In the genomic region with DNA sequence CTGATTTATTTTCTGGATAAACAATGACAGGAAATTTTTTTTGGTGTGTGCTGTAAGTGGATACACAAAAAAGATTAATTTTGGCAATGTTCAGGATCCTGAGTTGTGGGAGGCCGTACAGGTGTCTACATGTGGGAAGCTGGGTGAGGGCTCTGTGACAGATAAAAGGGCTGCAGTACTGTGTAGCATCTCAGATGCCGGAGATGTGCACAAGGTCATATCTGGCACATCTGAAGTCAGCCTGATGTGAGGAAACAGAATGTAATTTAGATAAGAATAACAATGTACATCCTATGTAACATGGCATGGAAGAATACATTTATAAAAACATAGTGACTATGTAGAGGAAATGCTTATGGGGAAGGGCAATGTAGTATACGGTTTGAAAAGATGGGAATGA, we compare ENCODE assay signal across 16 mouse cellular contexts. TPM values are rescaled to one million over a fixed set of nuclear protein-coding genes. Genes with fewer than 3 reads are reported as not detected.
"Had no signal": no experiment of that assay in that cellular context is flagged by ENCODE, and none has a peak within 500 bp of the region (broad histone marks: within the 10 kb centered on the region; RNA-seq: fewer than 3 reads in every experiment).

No protein-coding gene starts in this region.

- H3K27me3 ChIP-seq: liver, embryonic 13.5 days had no signal

- H3K4me3 ChIP-seq: left cerebral cortex, adult 2 months; liver, embryonic 13.5 days had no signal

- DNase-seq: kidney, postnatal 36 days; layer of hippocampus, postnatal 36 days; liver, embryonic 13.5 days; lung, adult 2 months; lung, postnatal 4 days; midbrain, embryonic 14.5 days; thymus, adult 18-20 months had no signal

- ATAC-seq: intestine, postnatal 0 days had no signal

- H3K36me3 ChIP-seq: liver, embryonic 13.5 days had no signal

- H3K4me2 ChIP-seq: liver, embryonic 13.5 days; midbrain, embryonic 11.5 days had no signal

- H3K27ac ChIP-seq: left cerebral cortex, adult 2 months; liver, embryonic 13.5 days had no signal

- H3K4me1 ChIP-seq: liver, embryonic 13.5 days had no signal

- H3K9ac ChIP-seq: liver, embryonic 13.5 days had no signal

- H3K9me3 ChIP-seq: liver, embryonic 13.5 days had no signal

RNA-seq across cellular contexts. Expression of a gene that starts 20.8 kb away (rescaled TPM):
- polyA plus RNA-seq: intestine, embryonic 14.5 days; intestine, postnatal 0 days; liver, adult 2 months; liver, embryonic 13.5 days; liver, embryonic 16.5 days; lung, adult 2 months; neural tube, embryonic 11.5 days; small intestine, adult 2 months; spleen, adult 2 months had no signal
